Mouse (Mus musculus) ES-E14 (cell line): ENCODE data around the gene Grid2ip.

ENCODE experiments used
- HCFC1 ChIP-seq: IDR thresholded peaks from 2 replicates; pipeline ENCODE4 v1.6.1; 2012; ENCODE audit warnings: low read length, inconsistent platforms, borderline replicate concordance; ENCODE audit not compliant: insufficient read depth
- MAFK ChIP-seq: IDR thresholded peaks from 2 replicates; pipeline ENCODE4 v1.6.1; 2014; ENCODE audit warnings: mild to moderate bottlenecking, low read depth, low read length, inconsistent platforms; ENCODE audit not compliant: insufficient read depth

GRCm38 (mm10) chr5:143336559-143336958 is 20.6 kb upstream of the Grid2ip start:
- TF ChIP-seq HCFC1 (no peak), MAFK (no peak)
